Mouse (Mus musculus): Measurements from ENCODE around the gene Msi1.

Gene Msi1

DNA sequence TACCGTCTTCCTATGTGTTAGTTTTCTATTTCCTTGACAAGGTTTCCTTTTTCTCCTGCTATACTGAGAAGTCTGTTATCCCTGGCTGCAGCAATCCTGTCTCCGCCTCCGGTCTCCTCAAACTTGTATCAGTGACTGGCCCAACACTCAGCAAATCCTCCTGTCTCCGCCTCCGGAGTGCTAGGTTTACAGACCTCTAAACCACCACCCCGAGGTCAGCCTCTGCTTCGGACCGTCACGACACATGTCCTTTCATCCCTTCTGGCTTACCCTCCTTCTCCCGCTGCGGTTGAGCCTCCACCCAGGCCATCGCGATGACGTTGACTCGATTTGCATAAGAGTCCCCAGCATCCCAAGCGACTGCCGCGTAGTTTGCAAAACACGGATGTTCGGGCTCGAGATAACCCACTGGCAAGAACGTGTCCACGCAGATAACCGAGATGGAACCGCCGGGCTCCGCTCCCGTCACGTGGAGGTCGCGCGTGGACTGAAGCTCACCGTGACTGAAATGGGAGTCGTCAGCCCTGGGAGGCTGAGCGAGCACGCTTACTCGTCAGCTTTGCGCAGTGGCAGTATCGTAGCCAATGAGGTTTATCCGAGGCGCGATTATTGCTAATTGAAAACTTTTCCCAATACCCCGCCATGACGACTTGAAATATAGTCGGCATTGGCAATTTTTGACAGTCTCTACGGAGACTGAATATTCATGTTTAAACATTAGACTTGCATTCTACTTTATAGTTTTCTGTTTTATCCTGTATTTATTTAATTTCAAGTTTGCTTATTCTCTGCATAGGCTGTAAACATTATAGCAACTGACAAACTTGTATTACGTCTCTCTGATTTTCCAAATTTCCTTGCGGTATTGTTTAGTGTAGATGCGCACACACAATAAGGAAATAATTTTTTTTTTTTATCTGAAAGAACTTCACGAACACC lies 60.6 kb downstream of the Msi1 start:
- DNase-seq (ENCODE audit: low read depth, low spot score): peak; percentile 99

DNA sequence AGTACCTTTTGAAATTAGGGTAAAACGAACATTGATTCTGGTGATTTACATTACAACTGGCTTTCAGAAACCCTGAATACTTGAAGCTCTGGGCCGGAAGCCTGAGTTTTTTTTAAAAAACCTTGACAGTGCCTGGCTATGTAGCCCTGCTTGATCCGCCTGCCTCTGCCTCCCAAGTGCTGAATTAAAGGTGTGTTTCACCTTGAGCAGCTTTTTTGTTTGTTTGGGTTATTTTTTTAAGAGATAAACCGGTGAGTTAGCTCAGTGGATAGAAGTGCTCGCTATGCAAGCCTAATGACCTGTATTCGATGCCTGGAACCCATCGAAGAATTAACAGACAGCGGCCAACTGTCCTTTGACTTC lies 61.2 kb downstream of the Msi1 start:
- DNase-seq (ENCODE audit: low read depth, low spot score): no peak

DNA sequence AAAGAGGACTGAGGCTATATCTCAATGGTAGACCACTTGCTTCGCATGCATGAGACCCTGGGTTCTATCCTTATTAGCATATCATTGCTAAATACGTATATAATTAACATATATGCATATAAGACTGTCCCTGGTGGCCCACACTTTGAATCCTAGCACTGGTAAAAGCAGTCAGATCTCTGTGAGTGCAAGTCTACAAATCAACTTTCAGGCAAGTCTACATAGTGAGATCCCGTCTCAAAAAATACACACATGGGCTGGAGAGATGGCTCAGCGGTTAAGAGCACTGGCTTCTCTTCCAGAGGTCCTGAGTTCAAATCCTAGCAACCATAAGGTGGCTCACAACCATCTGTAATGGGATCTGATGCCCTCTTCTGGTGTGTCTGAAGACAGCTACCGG lies 61.7 kb downstream of the Msi1 start:
- no peak for DNase-seq (ENCODE audit: low read depth, low spot score)

DNA sequence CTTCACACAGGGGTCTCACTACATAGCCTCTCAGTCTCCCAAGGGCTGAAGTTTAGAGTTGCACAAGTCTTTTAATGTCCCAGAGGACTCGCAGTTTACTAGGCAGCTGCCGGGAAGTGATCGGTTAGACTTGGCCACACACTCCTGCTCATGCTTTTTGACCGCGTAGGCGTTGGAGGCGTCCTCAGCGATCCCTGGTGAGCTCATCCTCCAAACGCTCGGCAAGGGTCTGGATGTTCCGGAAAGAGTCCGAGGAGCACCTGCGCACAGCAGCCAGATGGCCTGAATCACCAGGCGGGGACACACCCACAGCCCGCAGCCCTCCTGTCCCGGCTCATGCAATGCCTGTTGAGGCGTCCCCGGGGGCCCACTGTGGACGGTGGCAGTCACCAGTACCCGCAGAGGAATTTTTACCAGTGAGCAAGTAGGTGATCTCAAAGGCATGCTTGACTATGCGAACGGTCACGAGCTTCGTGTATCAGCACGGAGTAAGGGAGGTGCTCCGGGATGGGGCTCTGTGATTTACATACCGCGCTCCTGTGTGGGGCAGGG lies 62.4 kb downstream of the Msi1 start:
- DNase-seq (ENCODE audit: low read depth, low spot score): peak; percentile 86

DNA sequence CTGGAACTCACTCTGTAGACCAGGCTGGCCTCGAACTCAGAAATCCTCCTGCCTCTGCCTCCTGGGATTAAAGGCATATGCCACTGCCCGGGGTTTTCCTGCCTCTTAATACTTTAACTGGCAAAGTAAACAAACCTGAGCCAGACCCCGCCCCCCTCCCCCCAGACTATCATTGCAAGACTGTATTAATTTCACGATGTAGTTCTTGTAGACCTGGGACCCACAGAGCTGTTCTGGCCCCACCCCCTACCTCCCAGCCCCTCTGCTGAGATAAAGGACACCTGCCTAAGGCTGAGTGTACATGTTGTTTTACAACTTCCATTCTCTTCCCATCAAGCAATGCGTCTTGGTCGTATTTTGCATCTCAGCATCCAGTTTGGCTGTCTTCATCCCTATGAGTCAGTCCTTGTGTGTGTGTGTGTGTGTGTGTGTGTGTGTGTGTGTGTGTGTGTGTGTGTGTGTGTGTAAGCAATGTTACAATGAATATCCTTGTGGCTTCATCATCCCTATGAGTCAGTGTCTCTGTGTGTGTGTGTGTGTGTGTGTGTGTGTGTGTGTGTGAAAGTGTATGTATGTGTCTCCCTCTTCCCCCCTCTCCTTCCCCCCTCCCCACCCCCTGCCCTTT lies 63.4 kb downstream of the Msi1 start:
- DNase-seq (ENCODE audit: low read depth, low spot score): peak; percentile 68

DNA sequence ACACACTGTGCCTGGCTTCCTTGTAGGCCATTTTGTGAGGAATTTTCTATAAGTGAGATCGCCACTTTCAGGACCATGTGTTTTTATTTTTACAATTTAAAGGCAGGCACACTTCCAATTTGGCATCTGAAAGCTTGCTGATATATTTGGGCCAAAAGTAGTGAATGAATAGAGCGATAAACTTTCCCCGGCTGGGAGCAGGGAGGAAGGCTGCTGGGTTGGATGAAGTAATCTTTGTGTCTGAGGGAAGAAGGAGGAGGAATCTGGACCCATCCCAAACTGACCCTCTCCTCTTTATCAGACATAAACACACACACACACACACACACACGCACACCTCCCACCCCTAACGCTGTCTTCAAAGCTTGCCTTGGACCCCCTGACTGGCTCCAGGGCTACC lies 64.0 kb downstream of the Msi1 start:
- DNase-seq (ENCODE audit: low read depth, low spot score): no peak

DNA sequence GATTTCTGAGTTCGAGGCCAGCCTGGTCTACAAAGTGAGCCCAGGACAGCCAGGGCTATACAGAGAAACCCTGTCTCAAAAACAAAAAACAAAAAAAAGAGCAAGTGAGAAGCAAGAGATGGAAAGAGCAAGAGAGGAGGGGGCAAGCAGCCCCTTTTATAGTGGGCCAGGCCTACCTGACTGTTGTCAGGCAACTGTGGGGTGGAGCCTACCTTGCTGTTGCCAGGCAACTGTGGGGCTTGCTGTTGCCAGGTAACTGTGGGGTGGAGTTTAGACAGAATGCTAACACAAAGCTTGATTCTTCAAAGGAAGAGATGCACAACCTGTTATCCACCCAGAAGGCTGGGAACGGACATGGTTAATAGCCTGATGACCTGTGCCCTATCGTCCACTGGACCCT lies 66.2 kb downstream of the Msi1 start:
- DNase-seq (ENCODE audit: low read depth, low spot score): peak; percentile 84

DNA sequence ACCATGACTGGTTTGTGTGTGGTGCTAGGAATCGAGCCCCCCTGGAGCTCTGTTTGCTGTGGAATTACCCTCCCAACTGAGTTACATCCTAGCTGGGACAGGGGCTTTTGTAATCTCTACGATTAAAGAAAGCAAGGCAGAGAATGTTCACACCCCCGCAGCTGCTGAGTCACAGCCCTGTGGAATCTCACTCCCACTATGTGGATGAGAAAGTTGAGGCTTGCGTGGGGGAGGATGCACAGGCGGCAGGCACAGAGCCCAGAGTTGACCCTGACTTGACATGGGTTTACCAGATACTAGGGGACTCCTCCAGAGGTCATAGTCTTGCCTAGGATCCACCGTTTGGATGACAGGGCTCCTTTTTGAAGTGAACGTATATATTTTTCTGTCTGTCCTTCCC lies 67.6 kb downstream of the Msi1 start:
- DNase-seq (ENCODE audit: low read depth, low spot score): peak; percentile 83

DNA sequence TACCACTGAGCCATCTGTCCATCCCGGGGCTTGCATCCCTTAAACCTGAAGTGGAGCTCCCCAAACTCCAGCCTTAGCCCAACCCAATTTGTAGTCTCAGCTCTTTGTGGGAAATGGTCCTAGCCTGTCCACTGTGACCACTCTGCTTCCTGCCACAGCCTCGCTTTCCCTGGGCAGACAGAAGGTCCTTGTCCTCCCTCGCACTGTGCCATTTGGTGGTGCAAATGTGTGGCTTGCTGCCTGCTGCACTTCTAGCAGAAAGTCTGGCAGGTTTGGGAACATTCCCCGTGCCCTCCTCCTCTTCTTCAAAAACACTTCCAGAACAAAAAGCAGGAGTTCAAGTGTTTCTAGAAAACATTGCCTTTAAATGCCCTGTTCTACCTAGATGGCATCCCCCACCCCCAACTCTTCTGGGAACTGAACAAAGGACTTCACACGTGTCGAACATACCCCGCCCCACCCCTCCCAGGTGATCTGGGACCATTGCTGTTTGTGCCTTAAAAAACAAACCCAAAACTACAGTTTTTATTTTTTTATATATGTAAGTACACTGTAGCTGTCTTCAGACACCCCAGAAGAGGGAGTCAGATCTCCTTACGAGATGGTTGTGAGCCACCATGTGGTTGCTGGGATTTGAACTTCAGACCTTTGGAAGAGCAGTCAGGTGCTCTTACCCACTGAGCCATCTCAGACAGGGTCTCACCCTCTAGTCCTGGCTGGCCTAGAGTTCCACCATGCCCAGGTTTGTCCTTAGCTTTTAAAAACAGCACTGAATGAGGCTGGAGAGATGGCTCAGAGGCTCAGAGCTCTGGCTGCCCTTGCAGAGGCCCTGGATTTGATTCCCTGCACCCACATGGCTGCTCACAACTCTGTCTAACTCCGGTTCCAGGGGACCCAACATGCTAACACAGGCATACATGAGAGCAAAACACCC lies 69.2 kb downstream of the Msi1 start:
- peak; percentile 59 for DNase-seq (ENCODE audit: low read depth, low spot score)

DNA sequence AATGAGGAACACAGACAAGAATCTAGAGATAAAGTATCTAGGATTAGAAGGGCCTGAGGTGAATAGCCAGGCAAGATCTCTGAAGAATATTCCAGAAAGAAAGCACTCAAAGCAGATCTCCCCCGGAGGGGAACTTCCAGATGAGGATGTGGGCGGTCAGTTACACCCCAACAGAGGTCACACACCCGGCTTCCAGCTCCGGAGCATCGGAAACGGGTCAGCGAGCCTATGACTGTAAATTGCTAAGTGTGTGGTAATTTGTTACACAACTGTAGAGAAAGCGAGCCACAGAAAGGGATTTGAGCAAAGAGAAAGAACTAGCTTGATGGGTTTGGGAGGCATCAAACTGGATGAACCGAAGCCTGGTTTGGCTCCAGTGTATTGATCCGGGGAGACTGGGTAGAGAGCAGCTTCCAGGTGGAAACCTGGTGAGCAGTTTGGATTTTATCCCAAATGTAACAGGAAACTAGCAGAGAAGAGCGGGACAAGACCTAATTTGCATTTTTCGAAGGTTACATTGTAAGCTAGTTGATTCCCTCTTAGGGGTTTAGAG lies 71.1 kb downstream of the Msi1 start:
- no peak for DNase-seq (ENCODE audit: low read depth, low spot score)

DNA sequence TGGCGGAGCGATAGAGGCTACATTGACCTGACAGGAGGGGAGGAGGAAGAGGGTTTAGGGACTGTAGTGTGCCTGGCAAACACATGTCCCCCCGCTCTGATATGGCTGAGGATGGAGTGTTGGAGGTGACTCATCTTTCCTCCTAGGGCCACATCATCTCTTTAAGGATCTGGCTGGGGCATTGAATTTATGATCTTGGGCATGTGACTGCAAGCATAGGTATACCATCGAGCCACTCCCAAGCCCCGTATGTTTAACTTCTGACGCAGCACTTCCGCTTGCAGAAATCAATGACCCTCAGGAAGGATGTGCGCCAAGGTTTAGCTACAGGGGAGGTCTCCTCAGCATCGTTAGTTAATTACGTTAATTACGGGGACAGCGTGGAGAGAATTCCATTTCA lies 73.6 kb downstream of the Msi1 start:
- no peak for DNase-seq (ENCODE audit: low read depth, low spot score)

Measured in R1 (cell line).